Mouse (Mus musculus): ENCODE measurements at regions not wholly inside any gene's neighbourhood (a gene's known extent, or its start where the extent isn't known, plus 50 kb on each side); places are given as distances from the start of the nearest gene placed in this dataset.

DNA sequence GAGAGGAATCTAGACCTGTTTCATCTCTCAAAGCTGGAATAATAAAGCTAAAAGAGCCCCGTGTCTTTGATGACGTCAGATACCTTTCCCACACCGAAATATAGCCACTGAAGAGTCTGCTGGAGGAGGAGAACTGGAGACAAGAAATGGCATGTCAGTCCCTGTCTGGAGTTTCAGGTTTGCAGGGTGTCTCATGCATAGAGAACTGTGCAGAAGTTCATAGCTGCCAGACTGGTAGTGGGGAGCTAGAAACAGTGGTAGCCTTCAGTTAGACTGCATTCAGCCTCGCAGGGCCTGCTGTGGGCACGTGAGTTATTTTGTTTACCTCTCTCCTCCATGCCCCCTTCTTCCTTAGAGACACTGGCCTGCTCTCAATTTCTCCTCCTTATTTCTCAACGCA is 127.5 kb upstream of the Irx4 start:
- H3K9me3 ChIP-seq, result 0 out of 2 replicates have a peak, but pooled peaks cover 5% of the 10 kb centered on the region
- no peak overlapping the region for H3K27ac ChIP-seq
- peaks cover 4% of the 10 kb centered on the region; the same call in 1 of the 2 replicates for H3K4me1 ChIP-seq (replicated peaks)
- no peak overlapping the region for H3K9ac ChIP-seq
- no peaks in the 10 kb centered on the region for H3K36me3 ChIP-seq
- no peak for ATAC-seq (ENCODE audit: low FRiP score)
- WGBS, result 83% methylated on average over 6 of the region's 6 CpGs
- H3K27me3 ChIP-seq, result 0 out of 2 replicates have a peak, but pooled peaks cover 3% of the 10 kb centered on the region
- H3K4me2 ChIP-seq, result no peak overlapping the region
- H3K4me3 ChIP-seq, result no peak overlapping the region

DNA sequence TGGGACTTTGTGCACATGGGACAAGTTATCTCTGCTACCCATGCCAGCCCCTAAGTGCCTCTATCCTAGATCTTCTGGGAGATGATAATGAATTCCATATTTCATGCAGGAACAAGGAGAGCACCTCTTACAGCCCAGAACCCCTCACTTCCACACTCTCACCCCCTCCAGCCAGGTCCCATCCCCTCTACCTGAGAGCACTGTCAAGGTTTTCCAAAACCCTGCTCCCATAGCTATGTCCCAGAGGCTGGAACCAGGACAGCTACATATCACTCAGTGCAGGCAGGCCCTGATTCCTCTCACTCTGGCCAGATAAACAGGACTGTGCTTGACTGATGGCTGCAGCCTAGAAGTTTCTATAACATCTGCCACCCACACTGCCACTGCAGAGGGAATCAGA is 125.3 kb upstream of the Irx4 start:
- 0 out of 2 replicates have a peak, but pooled peaks cover 5% of the 10 kb centered on the region for H3K9me3 ChIP-seq
- H3K4me1 ChIP-seq (replicated peaks), result peaks cover 4% of the 10 kb centered on the region; the same call in 1 of the 2 replicates
- H3K4me3 ChIP-seq, result no peak overlapping the region
- no peak overlapping the region for H3K9ac ChIP-seq
- H3K27ac ChIP-seq, result no peak overlapping the region
- H3K36me3 ChIP-seq, result no peaks in the 10 kb centered on the region
- no peak for ATAC-seq (ENCODE audit: low FRiP score)
- peaks cover 3% of the 10 kb centered on the region; the same call in 1 of the 2 replicates for H3K27me3 ChIP-seq
- H3K4me2 ChIP-seq, result no peak overlapping the region

DNA sequence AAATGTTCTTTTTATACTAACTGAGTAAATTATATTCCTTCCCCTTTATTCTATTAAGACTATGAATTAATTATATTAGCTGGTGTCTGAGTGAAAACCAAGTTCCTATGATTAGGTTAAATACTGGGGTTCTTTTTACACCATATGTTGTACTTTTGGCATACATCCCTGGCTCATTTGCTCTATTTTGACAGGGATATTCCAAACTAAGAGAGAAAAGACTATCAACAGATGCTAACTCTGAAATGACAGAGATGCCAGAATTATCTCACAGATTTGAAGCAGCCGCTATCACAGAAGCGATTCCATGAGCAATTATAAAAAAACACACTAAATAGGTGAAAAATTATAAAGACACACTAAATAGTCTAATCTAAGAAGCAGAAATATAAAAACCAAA is 119.0 kb upstream of the Irx4 start:
- no peaks in the 10 kb centered on the region for H3K36me3 ChIP-seq
- H3K4me1 ChIP-seq (replicated peaks), result no peaks in the 10 kb centered on the region
- WGBS, result 99% methylated on average over 2 of the region's 2 CpGs
- no peak overlapping the region for H3K4me3 ChIP-seq
- H3K4me2 ChIP-seq, result no peak overlapping the region
- no peaks in the 10 kb centered on the region; the same call in 1 of the 2 replicates for H3K27me3 ChIP-seq
- 0 out of 2 replicates have a peak, but pooled peaks cover 5% of the 10 kb centered on the region for H3K9me3 ChIP-seq
- H3K9ac ChIP-seq, result no peak overlapping the region
- no peak for ATAC-seq (ENCODE audit: low FRiP score)
- H3K27ac ChIP-seq, result no peak overlapping the region

DNA sequence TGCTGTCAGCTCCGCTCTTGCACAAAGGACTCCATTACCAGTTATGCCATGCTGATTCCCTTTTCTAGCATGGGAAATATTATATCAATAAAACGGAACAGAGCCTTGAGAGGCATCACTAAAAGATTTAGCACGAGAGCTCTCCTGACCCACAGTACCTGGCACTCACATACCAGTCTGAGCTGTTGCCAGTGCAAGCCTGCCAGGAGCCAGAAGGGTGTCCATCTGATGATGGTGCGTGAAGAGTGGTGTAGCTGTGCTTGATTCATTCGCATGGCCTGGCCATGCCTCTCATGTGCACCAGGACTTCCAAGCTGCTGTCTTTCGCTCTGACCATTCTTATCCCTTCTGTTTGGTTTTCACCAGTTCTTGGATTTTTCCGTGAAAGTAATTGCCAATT is 102.3 kb upstream of the Irx4 start:
- H3K27ac ChIP-seq, result no peak overlapping the region
- no peaks in the 10 kb centered on the region for H3K9me3 ChIP-seq
- no peaks in the 10 kb centered on the region for H3K36me3 ChIP-seq
- peaks cover 17% of the 10 kb centered on the region for H3K27me3 ChIP-seq
- no peak for ATAC-seq (ENCODE audit: low FRiP score)
- H3K4me2 ChIP-seq, result no peak overlapping the region
- 86% methylated on average over 7 of the region's 7 CpGs for WGBS
- H3K4me3 ChIP-seq, result no peak overlapping the region
- no peak overlapping the region for H3K9ac ChIP-seq
- H3K4me1 ChIP-seq (replicated peaks), result peaks cover 14% of the 10 kb centered on the region

DNA sequence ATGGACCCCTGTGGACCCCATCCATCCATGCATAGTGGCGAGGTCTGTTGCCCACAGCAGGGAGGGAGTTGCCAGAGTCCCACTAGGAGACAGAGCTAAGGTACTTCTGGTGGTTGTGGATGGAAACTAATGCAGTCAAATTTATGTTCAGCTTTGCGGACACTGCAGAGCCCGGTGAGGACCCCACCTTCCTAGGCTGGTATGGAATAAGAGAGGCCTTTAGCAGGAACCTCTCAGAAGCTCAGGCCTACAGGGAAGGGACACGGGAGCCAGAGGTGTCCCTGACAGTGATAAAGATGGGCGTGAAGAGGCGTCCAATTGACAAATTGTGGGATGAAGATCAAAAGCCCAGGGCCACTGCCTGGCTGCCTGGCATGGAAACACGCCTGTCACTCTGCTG is 100.8 kb upstream of the Irx4 start:
- 26% methylated on average over 7 of the region's 7 CpGs for WGBS
- peak overlapping the region; percentile 66; the same call in 1 of the 2 replicates for H3K9ac ChIP-seq

DNA sequence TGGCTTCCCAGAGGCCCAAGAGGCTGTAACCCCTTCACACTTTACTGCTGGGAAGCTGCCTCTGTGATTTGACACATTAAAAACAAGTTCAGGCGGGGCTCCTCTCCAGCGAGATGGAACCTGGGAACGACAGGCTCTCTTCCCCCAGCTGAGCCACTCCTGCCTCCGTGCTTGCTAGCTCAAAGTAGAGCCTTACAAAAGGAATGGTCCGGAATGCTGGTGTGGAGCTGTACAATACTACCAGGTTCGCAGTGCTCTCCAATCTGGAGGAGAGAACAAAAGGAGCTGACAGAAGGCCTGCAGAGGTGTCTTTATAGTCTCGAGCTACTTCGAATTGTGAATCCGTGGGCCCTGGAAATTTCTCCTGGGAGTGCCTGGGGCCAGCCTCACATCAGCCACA is 100.4 kb upstream of the Irx4 start:
- H3K9me3 ChIP-seq, result no peaks in the 10 kb centered on the region
- whole genome bisulfite sequencing, result 4% methylated on average over 9 of the region's 9 CpGs
- H3K9ac ChIP-seq, result peak overlapping the region; percentile 66
- peak overlapping the region; percentile 60 for H3K4me2 ChIP-seq
- peaks cover 14% of the 10 kb centered on the region for H3K4me1 ChIP-seq (replicated peaks)
- H3K36me3 ChIP-seq, result no peaks in the 10 kb centered on the region
- H3K4me3 ChIP-seq, result peak overlapping the region; percentile 29
- no peak overlapping the region; the same call in 1 of the 2 replicates for H3K27ac ChIP-seq
- ATAC-seq (ENCODE audit: low FRiP score), result no peak; the same call in 1 of the 2 replicates
- H3K27me3 ChIP-seq, result peaks cover 17% of the 10 kb centered on the region

More for the DNA sequence above, 100.8 kb upstream of the Irx4 start:
- H3K36me3 ChIP-seq, result no peaks in the 10 kb centered on the region
- H3K27me3 ChIP-seq, result peaks cover 17% of the 10 kb centered on the region
- H3K9me3 ChIP-seq, result no peaks in the 10 kb centered on the region
- no peak overlapping the region; the same call in 1 of the 2 replicates for H3K27ac ChIP-seq
- H3K4me3 ChIP-seq, result no peak overlapping the region; the same call in 1 of the 2 replicates
- no peak for ATAC-seq (ENCODE audit: low FRiP score)
- peak overlapping the region; percentile 60 for H3K4me2 ChIP-seq
- H3K4me1 ChIP-seq (replicated peaks), result peaks cover 14% of the 10 kb centered on the region

- WGBS, result under 1% methylated on average over 22 of the region's 22 CpGs
- no peak overlapping the region for H3K27ac ChIP-seq
- H3K27me3 ChIP-seq, result peaks cover 17% of the 10 kb centered on the region
- H3K4me3 ChIP-seq, result peak overlapping the region; percentile 29
- no peaks in the 10 kb centered on the region for H3K9me3 ChIP-seq
- no peaks in the 10 kb centered on the region for H3K36me3 ChIP-seq
- H3K4me2 ChIP-seq, result peak overlapping the region; percentile 60
- peak overlapping the region; percentile 66 for H3K9ac ChIP-seq
- peaks cover 14% of the 10 kb centered on the region for H3K4me1 ChIP-seq (replicated peaks)
- ATAC-seq (ENCODE audit: low FRiP score), result peak; percentile 97
Observed at GRCm38 (mm10) chr13:73160289-73160688, 100.0 kb upstream of the Irx4 start.

- Histone ChIP-seq H3K4me3 (no peak overlapping the region), H3K27ac (no peak overlapping the region), H3K27me3 (no peaks in the 10 kb centered on the region), H3K36me3 (no peaks in the 10 kb centered on the region), H3K4me1 (replicated peaks) (no peaks in the 10 kb centered on the region), H3K9ac (no peak overlapping the region), H3K9me3 (0 out of 2 replicates have a peak, but pooled peaks cover 2% of the 10 kb centered on the region), H3K4me2 (no peak overlapping the region)
- no peak for ATAC-seq (ENCODE audit: low FRiP score)
- 75% methylated on average over 3 of the region's 3 CpGs for WGBS
Observed at GRCm38 (mm10) chr13:73170301-73170700, 90.0 kb upstream of the Irx4 start.

DNA sequence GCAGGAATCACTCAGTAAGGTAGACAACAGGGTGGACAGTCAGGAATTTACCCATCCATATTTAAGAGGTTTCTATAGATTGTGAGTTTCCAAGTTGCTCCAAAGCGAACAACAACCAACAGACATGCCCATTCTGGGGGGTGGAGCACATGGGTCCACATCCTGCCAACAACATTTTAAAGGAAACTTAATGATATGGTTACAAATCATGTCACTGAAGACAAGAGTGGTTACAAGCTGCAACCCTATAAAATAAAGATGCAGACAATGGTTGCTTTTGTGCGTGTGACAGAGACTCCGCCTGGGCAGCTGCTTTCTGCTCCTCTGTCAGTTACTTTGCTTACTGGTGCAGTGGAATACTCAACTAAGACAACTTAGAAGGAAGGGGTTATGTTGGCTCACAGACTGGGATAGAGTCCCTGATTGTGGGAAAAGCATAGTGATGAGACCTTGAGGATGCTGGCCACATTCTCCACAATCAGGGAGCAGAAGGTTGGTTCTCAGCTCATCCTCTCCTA is 52.3 kb upstream of the Irx4 start:
- no peak overlapping the region for H3K4me2 ChIP-seq
- no peak for ATAC-seq (ENCODE audit: low FRiP score)
- H3K4me1 ChIP-seq (replicated peaks), result no peaks in the 10 kb centered on the region
- WGBS, result 71% methylated on average over 3 of the region's 3 CpGs
- H3K9me3 ChIP-seq, result peaks cover 10% of the 10 kb centered on the region
- no peaks in the 10 kb centered on the region for H3K36me3 ChIP-seq
- H3K27me3 ChIP-seq, result no peaks in the 10 kb centered on the region
- H3K9ac ChIP-seq, result no peak overlapping the region
- H3K4me3 ChIP-seq, result no peak overlapping the region
- H3K27ac ChIP-seq, result no peak overlapping the region

Measured in hindbrain, embryonic 13.5 days (tissue).